Mouse (Mus musculus): ENCODE measurements at regions not wholly inside any gene's neighbourhood (a gene's known extent, or its start where the extent isn't known, plus 50 kb on each side); places are given as distances from the start of the nearest gene placed in this dataset.

DNA sequence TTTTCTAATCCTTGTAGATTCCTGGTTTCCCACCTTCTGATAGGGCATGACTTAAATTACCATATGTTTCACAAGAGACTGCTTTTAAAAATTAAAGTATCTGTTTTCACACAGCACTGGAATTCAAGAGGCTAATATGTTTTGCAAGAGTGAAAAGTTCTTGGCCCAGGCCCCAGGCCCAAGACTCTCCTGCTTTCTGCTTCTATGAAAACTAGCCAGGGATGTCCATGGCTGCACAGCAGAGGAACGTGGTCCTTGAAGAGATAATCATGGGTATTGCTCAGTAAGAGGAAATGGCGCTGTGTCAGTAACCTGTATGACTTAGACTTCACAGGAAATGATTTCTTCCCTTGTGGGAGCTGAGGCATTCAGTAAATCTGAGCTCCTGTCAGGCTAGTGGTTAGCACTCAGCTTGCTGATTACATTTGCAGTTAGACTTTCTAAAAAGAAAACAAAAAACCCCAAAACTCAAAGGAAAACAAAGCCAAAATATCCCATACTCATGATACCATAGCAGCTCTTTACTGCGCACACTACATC, 190.6 kb downstream of the Ndfip2 start:
- no peaks in the 10 kb centered on the region for H3K4me1 ChIP-seq (replicated peaks)
- no peaks in the 10 kb centered on the region for H3K36me3 ChIP-seq
- ATAC-seq (ENCODE audit: insufficient number of reproducible peaks, low FRiP score): no peak
- no peak overlapping the region for H3K9ac ChIP-seq
- H3K27me3 ChIP-seq (replicated peaks): no peaks in the 10 kb centered on the region
- WGBS: 59% methylated on average over 3 of the region's 3 CpGs
- no peak overlapping the region for H3K4me2 ChIP-seq
- H3K4me3 ChIP-seq: no peak overlapping the region
- H3K9me3 ChIP-seq (replicated peaks): no peaks in the 10 kb centered on the region
- no peak overlapping the region for H3K27ac ChIP-seq (ENCODE audit: poor library complexity, severe bottlenecking)

DNA sequence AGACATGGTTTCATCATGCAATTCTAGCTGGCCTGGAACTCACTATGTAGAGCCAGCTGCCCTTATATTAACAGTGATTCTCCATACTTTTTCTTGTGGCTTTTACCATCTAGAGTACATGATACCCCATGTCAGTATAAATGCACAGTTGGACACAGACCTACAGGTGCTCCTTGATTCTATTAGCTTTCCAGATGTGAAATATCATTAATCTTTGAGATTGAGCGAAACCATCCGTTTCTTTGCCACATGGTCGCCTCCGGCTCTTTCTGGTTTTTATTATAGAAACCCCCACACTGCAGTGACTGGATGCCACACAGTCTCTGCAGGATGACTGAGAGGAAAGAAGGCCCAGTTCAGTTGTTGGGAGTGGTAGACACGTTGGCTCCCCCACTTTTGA, 188.7 kb downstream of the Ndfip2 start:
- ATAC-seq (ENCODE audit: insufficient number of reproducible peaks, low FRiP score): no peak
- H3K9me3 ChIP-seq (replicated peaks): no peaks in the 10 kb centered on the region
- no peak overlapping the region for H3K9ac ChIP-seq
- H3K27ac ChIP-seq (ENCODE audit: poor library complexity, severe bottlenecking): no peak overlapping the region
- no peaks in the 10 kb centered on the region for H3K27me3 ChIP-seq (replicated peaks)
- no peak overlapping the region for H3K4me2 ChIP-seq
- 80% methylated on average over 5 of the region's 5 CpGs for WGBS
- no peaks in the 10 kb centered on the region for H3K4me1 ChIP-seq (replicated peaks)
- H3K36me3 ChIP-seq: no peaks in the 10 kb centered on the region
- no peak overlapping the region for H3K4me3 ChIP-seq

- H3K27ac ChIP-seq (ENCODE audit: poor library complexity, severe bottlenecking): peak overlapping the region; percentile 33
- H3K4me2 ChIP-seq: no peak overlapping the region
- no peak overlapping the region for H3K9ac ChIP-seq
- H3K4me3 ChIP-seq: no peak overlapping the region
- 61% methylated on average over 6 of the region's 6 CpGs for WGBS
- ATAC-seq (ENCODE audit: insufficient number of reproducible peaks, low FRiP score): no peak
- no peaks in the 10 kb centered on the region for H3K36me3 ChIP-seq
- H3K27me3 ChIP-seq (replicated peaks): no peaks in the 10 kb centered on the region
- H3K4me1 ChIP-seq (replicated peaks): peaks cover 10% of the 10 kb centered on the region
- H3K9me3 ChIP-seq (replicated peaks): no peaks in the 10 kb centered on the region
Measured at GRCm38 (mm10) chr14:105435343-105435742, 177.0 kb downstream of the Ndfip2 start.

DNA sequence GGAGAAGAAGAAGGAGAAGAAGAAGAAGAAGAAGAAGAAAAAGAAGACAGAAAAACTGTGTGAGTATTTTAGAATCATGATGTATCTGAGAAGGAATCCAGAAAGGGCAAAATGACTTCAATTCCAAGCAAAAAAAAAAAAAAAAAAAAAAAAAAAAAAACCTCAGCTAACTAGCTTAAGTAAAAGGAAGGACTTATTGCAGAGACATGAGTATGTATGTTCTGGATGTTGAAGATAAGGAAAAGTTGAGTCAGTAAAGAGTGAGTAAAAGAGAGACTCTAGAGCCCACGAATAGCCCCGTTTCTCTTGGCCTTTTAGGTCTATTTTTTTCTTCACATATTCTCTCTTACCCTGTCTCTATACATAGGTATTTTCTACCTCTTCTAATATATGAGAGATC, 175.1 kb downstream of the Ndfip2 start:
- Histone ChIP-seq H3K4me2 (no peak overlapping the region), H3K27ac (ENCODE audit: poor library complexity, severe bottlenecking) (no peak overlapping the region), H3K27me3 (replicated peaks) (no peaks in the 10 kb centered on the region), H3K36me3 (no peaks in the 10 kb centered on the region), H3K4me1 (replicated peaks) (peaks cover 16% of the 10 kb centered on the region), H3K9me3 (replicated peaks) (no peaks in the 10 kb centered on the region), H3K4me3 (no peak overlapping the region), H3K9ac (no peak overlapping the region)
- no peak for ATAC-seq (ENCODE audit: insufficient number of reproducible peaks, low FRiP score)
- WGBS: 72% methylated on average over 2 of the region's 2 CpGs

DNA sequence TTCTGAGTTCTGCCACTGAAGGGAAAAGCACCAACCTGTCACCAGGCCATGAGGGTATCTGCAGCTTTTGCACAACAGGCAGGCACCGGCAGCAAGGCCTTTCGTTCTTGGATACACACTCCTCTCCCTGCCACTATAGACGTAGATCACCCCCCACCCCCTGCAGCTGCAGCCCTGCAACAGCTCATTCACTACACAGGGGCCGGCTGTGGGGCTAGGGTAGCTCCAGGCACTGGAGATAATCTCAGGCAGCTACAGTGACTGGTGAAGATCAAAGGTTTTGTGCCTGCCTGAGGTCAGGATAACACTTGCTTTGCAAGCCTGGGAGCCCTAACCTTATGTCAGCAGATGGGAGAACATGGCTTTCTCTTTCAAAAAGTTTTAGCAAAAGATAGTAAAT, 174.3 kb downstream of the Ndfip2 start:
- ATAC-seq (ENCODE audit: insufficient number of reproducible peaks, low FRiP score): peak; percentile 84
- Histone ChIP-seq H3K4me3 (no peak overlapping the region), H3K9ac (no peak overlapping the region)

DNA sequence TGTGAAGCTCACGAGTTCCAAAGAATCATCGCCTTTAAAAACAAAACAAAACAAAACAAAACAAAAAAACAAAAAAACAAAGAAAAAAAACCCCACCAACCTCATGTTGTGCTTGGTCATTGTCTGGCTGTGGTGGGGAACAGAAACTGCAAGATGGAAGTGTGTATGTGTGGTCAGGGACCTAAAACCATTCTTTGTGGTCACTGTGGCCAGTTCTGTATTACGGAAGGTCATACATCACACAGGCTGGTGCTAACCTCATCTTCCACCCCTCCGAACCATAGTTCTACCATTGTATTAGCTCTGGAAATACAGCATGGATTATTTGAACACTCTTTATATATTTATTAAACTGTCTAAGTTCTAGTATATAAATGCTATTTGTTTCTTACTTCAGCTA, 173.2 kb downstream of the Ndfip2 start:
- 90% methylated on average over 4 of the region's 4 CpGs for WGBS
- no peak overlapping the region for H3K9ac ChIP-seq
- H3K4me2 ChIP-seq: no peak overlapping the region
- no peak for ATAC-seq (ENCODE audit: insufficient number of reproducible peaks, low FRiP score)
- no peaks in the 10 kb centered on the region for H3K9me3 ChIP-seq (replicated peaks)
- H3K36me3 ChIP-seq: no peaks in the 10 kb centered on the region
- H3K4me1 ChIP-seq (replicated peaks): peaks cover 20% of the 10 kb centered on the region
- H3K4me3 ChIP-seq: no peak overlapping the region
- H3K27me3 ChIP-seq (replicated peaks): no peaks in the 10 kb centered on the region
- no peak overlapping the region for H3K27ac ChIP-seq (ENCODE audit: poor library complexity, severe bottlenecking)

More for the DNA sequence above, 174.3 kb downstream of the Ndfip2 start:
- peak overlapping the region; percentile 32 for H3K4me2 ChIP-seq
- WGBS: 3% methylated on average over 4 of the region's 4 CpGs
- H3K9me3 ChIP-seq (replicated peaks): no peaks in the 10 kb centered on the region
- no peaks in the 10 kb centered on the region for H3K27me3 ChIP-seq (replicated peaks)
- no peaks in the 10 kb centered on the region for H3K36me3 ChIP-seq
- H3K27ac ChIP-seq (ENCODE audit: poor library complexity, severe bottlenecking): peak overlapping the region; percentile 55
- peaks cover 16% of the 10 kb centered on the region for H3K4me1 ChIP-seq (replicated peaks)

DNA sequence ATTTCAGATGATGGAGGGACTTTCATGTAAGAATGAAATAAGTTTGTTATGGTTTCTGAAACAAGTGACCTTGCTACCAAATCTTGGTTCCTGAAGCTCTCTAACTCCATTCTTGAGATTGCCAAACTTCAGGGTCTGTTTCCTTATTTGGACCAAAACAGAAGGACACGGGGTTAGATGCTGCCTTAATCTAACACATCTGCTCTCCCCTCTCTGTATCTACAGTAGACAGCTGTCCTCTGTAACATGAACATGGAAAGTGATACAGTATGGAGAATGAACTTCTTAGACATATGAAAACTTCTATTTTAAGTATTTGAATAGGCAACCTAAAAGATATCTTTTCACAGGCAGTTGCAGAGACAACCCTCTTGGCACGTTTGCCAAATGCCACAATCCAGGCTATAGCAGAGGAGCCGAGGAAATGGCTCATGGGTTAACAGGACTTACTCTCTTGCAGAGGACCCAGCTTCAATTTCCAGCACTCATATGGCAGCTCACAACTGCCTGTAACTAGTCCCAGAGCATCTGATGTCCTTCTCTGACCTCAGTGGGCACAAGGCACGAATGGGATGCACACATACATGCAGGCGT, 171.4 kb downstream of the Ndfip2 start:
- Histone ChIP-seq H3K9me3 (replicated peaks) (no peaks in the 10 kb centered on the region), H3K4me3 (no peak overlapping the region), H3K4me1 (replicated peaks) (peaks cover 20% of the 10 kb centered on the region), H3K36me3 (no peaks in the 10 kb centered on the region), H3K9ac (no peak overlapping the region), H3K27me3 (replicated peaks) (no peaks in the 10 kb centered on the region), H3K4me2 (no peak overlapping the region), H3K27ac (ENCODE audit: poor library complexity, severe bottlenecking) (no peak overlapping the region)
- 57% methylated on average over 5 of the region's 5 CpGs for WGBS
- no peak for ATAC-seq (ENCODE audit: insufficient number of reproducible peaks, low FRiP score)

GRCm38 (mm10) chr14:105427474-105427901, 169.1 kb downstream of the Ndfip2 start:
- WGBS: 49% methylated on average over 17 of the region's 17 CpGs
- H3K9me3 ChIP-seq (replicated peaks): no peaks in the 10 kb centered on the region
- peak overlapping the region; percentile 16; the same call in 1 of the 2 replicates for H3K4me2 ChIP-seq
- H3K36me3 ChIP-seq: no peaks in the 10 kb centered on the region
- H3K27me3 ChIP-seq (replicated peaks): no peaks in the 10 kb centered on the region
- peaks cover 17% of the 10 kb centered on the region for H3K4me1 ChIP-seq (replicated peaks)
- H3K27ac ChIP-seq (ENCODE audit: poor library complexity, severe bottlenecking): no peak overlapping the region
- no peak overlapping the region for H3K9ac ChIP-seq
- H3K4me3 ChIP-seq: no peak overlapping the region
- ATAC-seq (ENCODE audit: insufficient number of reproducible peaks, low FRiP score): no peak

GRCm38 (mm10) chr14:105426597-105427334, 168.4 kb downstream of the Ndfip2 start:
- WGBS: 75% methylated on average over 19 of the region's 19 CpGs
- Histone ChIP-seq H3K27ac (ENCODE audit: poor library complexity, severe bottlenecking) (no peak overlapping the region), H3K4me1 (replicated peaks) (peaks cover 13% of the 10 kb centered on the region), H3K9me3 (replicated peaks) (no peaks in the 10 kb centered on the region), H3K27me3 (replicated peaks) (no peaks in the 10 kb centered on the region), H3K4me2 (no peak overlapping the region), H3K4me3 (no peak overlapping the region), H3K36me3 (no peaks in the 10 kb centered on the region), H3K9ac (no peak overlapping the region)
- ATAC-seq (ENCODE audit: insufficient number of reproducible peaks, low FRiP score): no peak

DNA sequence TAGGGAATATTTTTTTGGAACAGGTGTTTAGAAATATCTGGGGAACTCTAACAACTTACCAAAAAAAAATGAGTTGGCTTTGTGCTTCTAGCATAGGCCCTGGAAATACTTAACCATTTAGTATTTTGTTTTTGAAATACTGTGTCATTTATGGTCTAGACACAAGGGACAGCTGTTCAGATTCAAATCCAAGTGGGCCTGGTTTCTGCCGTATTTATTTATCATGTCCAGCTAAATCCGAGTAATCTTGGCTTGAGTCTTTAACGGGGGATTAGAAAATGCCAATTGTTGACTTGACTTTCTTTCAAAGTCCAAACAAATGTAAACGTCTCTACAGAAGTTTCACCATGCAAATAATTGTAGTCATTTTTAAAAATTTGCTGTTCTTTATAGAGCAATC, 159.6 kb downstream of the Ndfip2 start:
- 72% methylated on average over 4 of the region's 4 CpGs for WGBS
- Histone ChIP-seq H3K36me3 (no peaks in the 10 kb centered on the region), H3K9ac (no peak overlapping the region), H3K27ac (ENCODE audit: poor library complexity, severe bottlenecking) (no peak overlapping the region), H3K4me3 (no peak overlapping the region), H3K4me1 (replicated peaks) (no peaks in the 10 kb centered on the region), H3K4me2 (no peak overlapping the region), H3K27me3 (replicated peaks) (no peaks in the 10 kb centered on the region), H3K9me3 (replicated peaks) (no peaks in the 10 kb centered on the region)
- no peak for ATAC-seq (ENCODE audit: insufficient number of reproducible peaks, low FRiP score)

GRCm38 (mm10) chr14:105417458-105417960, 159.1 kb downstream of the Ndfip2 start:
- WGBS: 86% methylated on average over 8 of the region's 8 CpGs
- no peaks in the 10 kb centered on the region for H3K36me3 ChIP-seq
- no peaks in the 10 kb centered on the region for H3K9me3 ChIP-seq (replicated peaks)
- no peak overlapping the region for H3K27ac ChIP-seq (ENCODE audit: poor library complexity, severe bottlenecking)
- no peak overlapping the region for H3K4me3 ChIP-seq
- H3K9ac ChIP-seq: no peak overlapping the region
- H3K4me1 ChIP-seq (replicated peaks): no peaks in the 10 kb centered on the region
- no peaks in the 10 kb centered on the region for H3K27me3 ChIP-seq (replicated peaks)
- H3K4me2 ChIP-seq: no peak overlapping the region
- ATAC-seq (ENCODE audit: insufficient number of reproducible peaks, low FRiP score): no peak
